Mouse (Mus musculus): Measurements from ENCODE around the gene Wscd2.

DNA sequence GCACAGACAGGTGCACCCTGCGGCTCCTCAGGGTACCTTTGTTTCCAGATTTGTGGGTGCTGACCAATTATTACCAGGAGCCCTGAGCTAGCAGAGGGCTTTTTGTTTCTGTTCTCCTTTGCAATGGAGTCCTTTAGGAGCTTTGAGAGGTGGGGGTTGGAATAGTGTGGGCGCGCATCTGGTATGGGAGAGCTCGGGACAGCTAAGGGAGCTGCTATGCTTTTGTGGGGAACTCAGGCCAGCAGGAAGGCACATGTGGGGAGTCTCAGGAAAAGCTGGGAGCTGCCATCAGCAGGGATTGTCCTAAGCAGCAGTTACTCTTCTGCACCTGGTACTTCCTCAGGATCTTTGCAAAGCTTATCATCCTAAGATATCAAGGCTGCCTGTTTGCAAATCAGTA, 89.0 kb downstream of the Wscd2 start:
- TF ChIP-seq CTCF (IDR thresholded peaks at IDR 0.05; ENCODE audit: extremely low read depth, insufficient read length, insufficient replicate concordance, low read depth, low read length) (no peak), POLR2A (IDR thresholded peaks at IDR 0.05; ENCODE audit: low read depth, low read length) (no peak)
